Mouse (Mus musculus) WW6 (cell line): ENCODE measurements around the gene Gm21783.
"Not testable (repeated sequence)": the region's sequence is repeated elsewhere in the genome, so short reads cannot be mapped to it uniquely, and the experiment has no call there.

Source experiments
- DNase-seq: peaks from one replicate; pipeline ENCODE4 v3.0.0-alpha.2; 2013; ENCODE audit warnings: low read depth, low spot score

The Gm21783 gene

DNA sequence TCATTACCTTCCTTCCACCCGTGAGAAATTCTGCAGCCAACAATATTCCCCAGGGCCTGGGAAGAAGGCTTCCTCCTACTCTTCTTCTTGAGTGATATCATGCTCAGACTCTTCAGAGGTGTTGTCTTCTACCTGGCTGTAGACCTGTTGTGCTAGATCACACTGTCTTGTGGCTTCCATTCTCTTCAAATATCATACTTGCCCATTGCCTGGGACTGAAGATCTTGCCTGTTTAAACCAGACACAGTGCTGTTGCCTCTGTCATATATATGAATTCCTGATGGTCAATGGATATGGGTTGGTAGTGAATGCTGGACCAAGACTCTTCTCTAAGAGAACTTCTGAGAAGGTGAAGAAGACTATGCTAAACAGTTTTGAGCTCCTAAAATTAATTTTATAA lies at the start of gene Gm21783:
TSS of gene Gm21783 (minus strand) at position 101 of the 400 bp plus-strand sequence.
- DNase-seq, result not testable (repeated sequence)
